Mouse (Mus musculus) forebrain, embryonic 10.5 days (tissue): ENCODE measurements around the gene Vamp8. TPM values are rescaled to one million over a fixed set of nuclear protein-coding genes. Genes with fewer than 3 reads are reported as not detected.
A peak's percentile ranks its signal among the peaks of the same experiment; 100 is the strongest.

Experiments used
- DNase-seq: peaks from one replicate; pipeline ENCODE4 v3.0.0-alpha.2; 2017; ENCODE audit warnings: low spot score; ENCODE audit errors: extremely low spot score
- H3K27ac ChIP-seq: fragments of 300-500 bp; sonication (generic); 2 replicates; pipeline ENCODE4 v1.5.1; 2016; ENCODE audit warnings: mild to moderate bottlenecking
- H3K27me3 ChIP-seq: fragments of 300-500 bp; sonication (generic); 2 replicates; pipeline ENCODE4 v1.6.1; 2016; ENCODE audit warnings: mild to moderate bottlenecking; ENCODE audit not compliant: poor library complexity, severe bottlenecking
- H3K36me3 ChIP-seq: fragments of 300-500 bp; sonication (generic); replicated peaks from 2 replicates; pipeline ENCODE4 v1.6.1; 2016; ENCODE audit warnings: mild to moderate bottlenecking, moderate library complexity
- H3K4me1 ChIP-seq: fragments of 300-500 bp; sonication (generic); 2 replicates; pipeline ENCODE4 v1.6.1; 2016
- H3K4me3 ChIP-seq: fragments of 300-500 bp; sonication (generic); 2 replicates; pipeline ENCODE4 v1.5.1; 2016; ENCODE audit warnings: mild to moderate bottlenecking, moderate library complexity
- H3K9me3 ChIP-seq: fragments of 300-500 bp; sonication (generic); 2 replicates; pipeline ENCODE4 v1.6.1; 2016; ENCODE audit warnings: mild to moderate bottlenecking, moderate library complexity
- WGBS: fragments of 180-500 bp; shearing (Covaris S2); methylation state at CpG from one replicate; pipeline ENCODE4 v1.1.7; 2016; 5-methylcytosine and 5-hydroxymethylcytosine counted together
- polyA plus RNA-seq: library from polyadenylated mRNA; unstranded; fragments of >200 nt; fragmentation: Nextera tagmentation; extraction: Ambion mirVana; gene quantifications from 2 replicates; pipeline ENCODE4 v1.2.1, GENCODE M21; 2016

Gene Vamp8
- polyA plus RNA-seq, 1 experiment from 2014 or later, result 40.5 TPM

- H3K4me3 ChIP-seq, result peak overlapping the region; percentile 59
- WGBS, result 12% methylated on average over 12 of the region's 12 CpGs
- peak overlapping the region; percentile 84 for H3K27ac ChIP-seq
Observed at GRCm38 (mm10) chr6:72390795-72391521, 455 bp upstream of the Vamp8 start.

GRCm38 (mm10) chr6:72389471-72389940 is 997 bp downstream of the Vamp8 start:
- Histone ChIP-seq H3K36me3 (peaks cover 3% of the 10 kb centered on the region), H3K4me1 (peaks cover 37% of the 10 kb centered on the region), H3K27me3 (peaks cover 28% of the 10 kb centered on the region; the same call in 1 of the 2 replicates), H3K4me3 (peak overlapping the region; percentile 59), H3K27ac (peak overlapping the region; percentile 84), H3K9me3 (no peaks in the 10 kb centered on the region)
- DNase-seq, result no peak
- 34% methylated on average over 13 of the region's 13 CpGs for WGBS

More at GRCm38 (mm10) chr6:72390795-72391521, 455 bp upstream of the Vamp8 start:
- Histone ChIP-seq H3K9me3 (no peaks in the 10 kb centered on the region), H3K36me3 (no peaks in the 10 kb centered on the region), H3K27me3 (peaks cover 28% of the 10 kb centered on the region; the same call in 1 of the 2 replicates), H3K4me1 (peaks cover 37% of the 10 kb centered on the region)
- DNase-seq, result no peak

GRCm38 (mm10) chr6:72388791-72389329 is 1.6 kb downstream of the Vamp8 start:
- peaks cover 3% of the 10 kb centered on the region for H3K36me3 ChIP-seq
- H3K27ac ChIP-seq, result no peak overlapping the region
- DNase-seq, result no peak
- no peaks in the 10 kb centered on the region for H3K9me3 ChIP-seq
- H3K27me3 ChIP-seq, result peaks cover 28% of the 10 kb centered on the region; the same call in 1 of the 2 replicates
- H3K4me1 ChIP-seq, result peaks cover 37% of the 10 kb centered on the region
- 85% methylated on average over 6 of the region's 6 CpGs for WGBS
- no peak overlapping the region for H3K4me3 ChIP-seq

GRCm38 (mm10) chr6:72388266-72388665 is 2.2 kb downstream of the Vamp8 start:
- Histone ChIP-seq H3K36me3 (peaks cover 3% of the 10 kb centered on the region), H3K9me3 (no peaks in the 10 kb centered on the region)
- DNase-seq, result no peak

GRCm38 (mm10) chr6:72387816-72388215 is 2.7 kb downstream of the Vamp8 start:
- no peak for DNase-seq
- H3K36me3 ChIP-seq, result peaks cover 3% of the 10 kb centered on the region
- H3K27me3 ChIP-seq, result peaks cover 28% of the 10 kb centered on the region; the same call in 1 of the 2 replicates
- 82% methylated on average over 3 of the region's 3 CpGs for WGBS
- H3K9me3 ChIP-seq, result no peaks in the 10 kb centered on the region
- no peak overlapping the region for H3K4me3 ChIP-seq
- peaks cover 37% of the 10 kb centered on the region for H3K4me1 ChIP-seq
- no peak overlapping the region for H3K27ac ChIP-seq

More at GRCm38 (mm10) chr6:72388266-72388665, 2.2 kb downstream of the Vamp8 start:
- Histone ChIP-seq H3K27me3 (peaks cover 28% of the 10 kb centered on the region; the same call in 1 of the 2 replicates), H3K4me3 (no peak overlapping the region), H3K27ac (no peak overlapping the region), H3K4me1 (peaks cover 37% of the 10 kb centered on the region)
- WGBS, result 72% methylated on average over 10 of the region's 10 CpGs

GRCm38 (mm10) chr6:72386561-72386960 is 3.9 kb downstream of the Vamp8 start:
- Histone ChIP-seq H3K27me3 (peaks cover 34% of the 10 kb centered on the region; the same call in 1 of the 2 replicates), H3K4me3 (no peak overlapping the region), H3K27ac (no peak overlapping the region), H3K4me1 (peaks cover 37% of the 10 kb centered on the region), H3K36me3 (peaks cover 3% of the 10 kb centered on the region), H3K9me3 (no peaks in the 10 kb centered on the region)
- DNase-seq, result no peak
- WGBS, result 88% methylated on average over 2 of the region's 2 CpGs

GRCm38 (mm10) chr6:72385258-72385657 is 5.2 kb downstream of the Vamp8 start:
- H3K36me3 ChIP-seq, result peaks cover 3% of the 10 kb centered on the region
- H3K27me3 ChIP-seq, result peaks cover 35% of the 10 kb centered on the region
- peaks cover 29% of the 10 kb centered on the region for H3K4me1 ChIP-seq
- no peak for DNase-seq
- H3K9me3 ChIP-seq, result no peaks in the 10 kb centered on the region
- H3K4me3 ChIP-seq, result no peak overlapping the region
- 90% methylated on average over 4 of the region's 4 CpGs for WGBS
- H3K27ac ChIP-seq, result no peak overlapping the region

GRCm38 (mm10) chr6:72383952-72384351 is 6.6 kb downstream of the Vamp8 start:
- no peak for DNase-seq
- 92% methylated on average over 7 of the region's 7 CpGs for WGBS
- peaks cover 37% of the 10 kb centered on the region for H3K27me3 ChIP-seq
- no peak overlapping the region for H3K27ac ChIP-seq
- no peaks in the 10 kb centered on the region for H3K9me3 ChIP-seq
- peaks cover 24% of the 10 kb centered on the region for H3K4me1 ChIP-seq
- H3K4me3 ChIP-seq, result no peak overlapping the region
- H3K36me3 ChIP-seq, result peaks cover 3% of the 10 kb centered on the region

GRCm38 (mm10) chr6:72383142-72383820 is 7.2 kb downstream of the Vamp8 start:
- Histone ChIP-seq H3K4me1 (peaks cover 18% of the 10 kb centered on the region), H3K27me3 (peaks cover 38% of the 10 kb centered on the region), H3K9me3 (no peaks in the 10 kb centered on the region), H3K27ac (no peak overlapping the region), H3K4me3 (no peak overlapping the region), H3K36me3 (peaks cover 3% of the 10 kb centered on the region)
- DNase-seq, result no peak
- WGBS, result 86% methylated on average over 6 of the region's 6 CpGs

GRCm38 (mm10) chr6:72382494-72382893 is 8.0 kb downstream of the Vamp8 start:
- DNase-seq, result no peak
- H3K4me1 ChIP-seq, result peaks cover 10% of the 10 kb centered on the region
- no peak overlapping the region for H3K27ac ChIP-seq
- peaks cover 39% of the 10 kb centered on the region for H3K27me3 ChIP-seq
- no peak overlapping the region for H3K4me3 ChIP-seq
- 89% methylated on average over 6 of the region's 6 CpGs for WGBS
- H3K36me3 ChIP-seq, result peaks cover 3% of the 10 kb centered on the region
- H3K9me3 ChIP-seq, result no peaks in the 10 kb centered on the region

GRCm38 (mm10) chr6:72380131-72380770 is 10.3 kb downstream of the Vamp8 start, which contains the start of gene Vamp5:
Gene Vamp5, minus strand, starts transcription at chr6:72380468.
- 2% methylated on average over 49 of the region's 49 CpGs for WGBS
- Histone ChIP-seq H3K27me3 (peaks cover 39% of the 10 kb centered on the region), H3K4me1 (peaks cover 9% of the 10 kb centered on the region), H3K9me3 (no peaks in the 10 kb centered on the region), H3K36me3 (peaks cover 2% of the 10 kb centered on the region), H3K27ac (peak within 1 kb of the TSS; percentile 71), H3K4me3 (peak within 1 kb of the TSS; percentile 54)
- DNase-seq, result peak; percentile 48

GRCm38 (mm10) chr6:72379377-72380130 is 10.9 kb downstream of the Vamp8 start:
- 46% methylated on average over 7 of the region's 7 CpGs for WGBS
- peaks cover 9% of the 10 kb centered on the region for H3K4me1 ChIP-seq
- no peak for DNase-seq
- H3K27ac ChIP-seq, result peak overlapping the region; percentile 71
- H3K4me3 ChIP-seq, result peak overlapping the region; percentile 54
- H3K9me3 ChIP-seq, result no peaks in the 10 kb centered on the region
- H3K27me3 ChIP-seq, result peaks cover 39% of the 10 kb centered on the region
- H3K36me3 ChIP-seq, result no peaks in the 10 kb centered on the region
